Mouse (Mus musculus) forebrain, embryonic 13.5 days (tissue): ENCODE measurements around the gene Plxna2. TPM values are rescaled to one million over a fixed set of nuclear protein-coding genes. Genes with fewer than 3 reads are reported as not detected.
A peak's percentile ranks its signal among the peaks of the same experiment; 100 is the strongest.

ENCODE experiments used
- ATAC-seq: fragments of 200-750 bp; cut with Nextera tagmentation; 2 replicates; pipeline ENCODE4 v1.8.0; 2017
- H3K27ac ChIP-seq: fragments of 300-500 bp; sonication (generic); 2 replicates; pipeline ENCODE4 v1.5.1; 2015; ENCODE audit warnings: inconsistent platforms, mild to moderate bottlenecking, moderate library complexity
- H3K27me3 ChIP-seq: fragments of 300-500 bp; sonication (generic); 2 replicates; pipeline ENCODE4 v1.6.1; 2015; ENCODE audit warnings: mild to moderate bottlenecking, inconsistent platforms
- H3K36me3 ChIP-seq: fragments of 300-500 bp; sonication (generic); 2 replicates; pipeline ENCODE4 v1.6.1; 2015; ENCODE audit warnings: mild to moderate bottlenecking, inconsistent platforms; ENCODE audit not compliant: poor library complexity, severe bottlenecking
- H3K4me1 ChIP-seq: fragments of 300-500 bp; sonication (generic); 2 replicates; pipeline ENCODE4 v1.6.1; 2015; ENCODE audit warnings: inconsistent platforms
- H3K4me2 ChIP-seq: fragments of 300-500 bp; sonication (generic); 2 replicates; pipeline ENCODE4 v1.6.1; 2015; ENCODE audit warnings: inconsistent platforms, mild to moderate bottlenecking, moderate library complexity
- H3K4me3 ChIP-seq: fragments of 300-500 bp; sonication (generic); 2 replicates; pipeline ENCODE4 v1.5.1; 2015; ENCODE audit warnings: mild to moderate bottlenecking, inconsistent platforms
- H3K9ac ChIP-seq: fragments of 300-500 bp; sonication (generic); 2 replicates; pipeline ENCODE4 v1.6.1; 2015; ENCODE audit warnings: mild to moderate bottlenecking, inconsistent platforms
- H3K9me3 ChIP-seq: fragments of 300-500 bp; sonication (generic); replicated peaks from 2 replicates; pipeline ENCODE4 v1.6.1; 2016; ENCODE audit warnings: inconsistent platforms
- WGBS: fragments of 180-500 bp; shearing (Covaris S2); methylation state at CpG from one replicate; pipeline ENCODE4 v1.1.7; 2015; 5-methylcytosine and 5-hydroxymethylcytosine counted together
- polyA plus RNA-seq: library from polyadenylated mRNA; unstranded; fragments of >200 nt; fragmentation: Nextera tagmentation; extraction: Ambion mirVana; gene quantifications from 2 replicates; pipeline ENCODE4 v1.2.1, GENCODE M21; 2015

Gene Plxna2
- polyA plus RNA-seq, 1 experiment from 2014 or later, result 55.8 TPM

DNA sequence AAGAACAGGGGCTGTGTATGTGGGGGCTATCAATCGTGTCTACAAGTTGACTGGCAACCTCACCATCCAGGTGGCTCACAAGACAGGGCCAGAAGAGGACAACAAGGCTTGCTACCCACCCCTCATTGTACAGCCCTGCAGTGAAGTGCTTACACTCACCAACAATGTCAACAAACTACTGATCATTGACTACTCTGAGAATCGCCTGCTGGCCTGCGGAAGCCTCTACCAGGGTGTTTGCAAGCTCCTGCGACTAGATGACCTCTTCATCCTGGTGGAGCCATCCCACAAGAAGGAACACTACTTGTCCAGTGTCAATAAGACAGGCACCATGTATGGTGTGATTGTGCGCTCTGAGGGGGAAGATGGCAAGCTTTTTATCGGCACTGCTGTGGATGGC is 25.9 kb downstream of the Plxna2 start:
- WGBS, result 93% methylated on average over 6 of the region's 6 CpGs
- ATAC-seq, result no peak
- Histone ChIP-seq H3K9me3 (no peaks in the 10 kb centered on the region), H3K4me3 (no peak overlapping the region), H3K9ac (no peak overlapping the region), H3K4me1 (peaks cover 50% of the 10 kb centered on the region), H3K27ac (no peak overlapping the region), H3K27me3 (no peaks in the 10 kb centered on the region), H3K4me2 (no peak overlapping the region), H3K36me3 (peaks cover 44% of the 10 kb centered on the region)

DNA sequence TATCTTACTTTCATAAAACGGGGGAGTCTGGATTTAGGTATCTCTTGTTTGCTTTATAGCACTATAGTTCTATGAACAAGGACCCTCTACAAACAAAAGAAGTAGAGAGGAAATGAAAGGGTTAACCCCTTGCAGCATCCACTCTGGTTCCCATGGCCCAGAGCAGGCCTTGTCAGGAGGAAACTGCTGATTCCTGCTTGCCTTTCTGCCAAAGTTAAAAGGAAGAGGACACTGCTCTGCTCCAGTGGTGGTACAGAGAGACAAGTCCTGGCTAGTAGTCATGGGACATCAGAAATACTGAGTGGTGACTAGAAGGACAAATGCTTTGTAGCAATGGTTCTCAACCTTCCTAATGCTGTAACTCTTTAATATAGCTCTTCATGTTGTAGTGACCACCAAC is 27.9 kb downstream of the Plxna2 start:
- Histone ChIP-seq H3K27me3 (no peaks in the 10 kb centered on the region), H3K9me3 (no peaks in the 10 kb centered on the region), H3K4me3 (no peak overlapping the region), H3K27ac (no peak overlapping the region), H3K9ac (no peak overlapping the region), H3K4me1 (peaks cover 42% of the 10 kb centered on the region), H3K4me2 (peak overlapping the region; percentile 33; the same call in 1 of the 2 replicates), H3K36me3 (peaks cover 64% of the 10 kb centered on the region)
- ATAC-seq, result no peak
- WGBS, result 80% methylated on average over 1 of the region's 1 CpGs

DNA sequence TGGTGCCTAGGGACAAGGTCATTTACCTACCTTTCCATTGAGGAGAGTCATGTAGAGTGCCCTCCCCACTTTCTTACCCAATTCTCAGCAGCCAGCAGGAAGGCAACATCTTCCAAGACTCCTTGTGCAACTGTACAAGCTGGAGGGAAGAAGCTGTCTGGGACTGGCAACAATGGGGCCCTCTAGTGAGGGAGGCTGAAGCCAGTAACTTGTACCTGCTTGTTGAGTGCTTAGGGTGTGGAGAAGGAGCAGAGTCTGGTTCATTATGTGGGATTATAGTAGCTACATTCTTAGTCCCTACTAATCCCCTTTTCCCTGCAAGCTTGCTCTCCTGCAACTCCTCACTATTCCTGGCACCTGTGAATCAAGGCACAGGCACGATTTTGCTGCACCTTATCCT is 32.1 kb downstream of the Plxna2 start:
- 39% methylated on average over 1 of the region's 1 CpGs for WGBS
- H3K27me3 ChIP-seq, result no peaks in the 10 kb centered on the region
- no peak overlapping the region for H3K27ac ChIP-seq
- H3K4me1 ChIP-seq, result peaks cover 26% of the 10 kb centered on the region
- H3K4me3 ChIP-seq, result no peak overlapping the region
- no peaks in the 10 kb centered on the region for H3K9me3 ChIP-seq
- no peak overlapping the region for H3K9ac ChIP-seq
- no peak for ATAC-seq
- peaks cover 69% of the 10 kb centered on the region for H3K36me3 ChIP-seq
- no peak overlapping the region for H3K4me2 ChIP-seq

DNA sequence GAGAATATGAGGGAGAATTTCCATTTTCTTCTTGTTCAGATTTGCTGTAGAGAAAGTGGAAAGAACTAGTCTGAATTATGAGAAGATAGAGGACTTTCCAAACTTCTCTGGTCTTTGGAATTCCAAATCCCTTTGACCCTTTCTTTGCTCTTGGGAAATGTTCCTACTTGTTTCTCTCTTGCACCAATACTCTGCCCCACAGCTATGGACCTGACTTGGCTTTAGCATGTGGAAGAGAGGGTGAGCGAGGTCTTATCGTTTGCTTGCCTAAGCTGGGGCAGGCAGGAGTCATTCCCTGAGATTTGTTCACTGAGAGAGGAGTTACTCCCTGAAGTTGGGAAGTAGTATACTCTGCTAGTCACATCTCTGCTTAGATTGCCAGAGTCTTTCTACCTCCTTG is 32.5 kb downstream of the Plxna2 start:
- no peaks in the 10 kb centered on the region for H3K27me3 ChIP-seq
- H3K27ac ChIP-seq, result no peak overlapping the region
- ATAC-seq, result no peak
- H3K9me3 ChIP-seq, result no peaks in the 10 kb centered on the region
- no peak overlapping the region for H3K4me3 ChIP-seq
- peaks cover 65% of the 10 kb centered on the region for H3K36me3 ChIP-seq
- H3K9ac ChIP-seq, result no peak overlapping the region
- peaks cover 25% of the 10 kb centered on the region for H3K4me1 ChIP-seq
- WGBS, result 96% methylated on average over 2 of the region's 2 CpGs
- no peak overlapping the region for H3K4me2 ChIP-seq

DNA sequence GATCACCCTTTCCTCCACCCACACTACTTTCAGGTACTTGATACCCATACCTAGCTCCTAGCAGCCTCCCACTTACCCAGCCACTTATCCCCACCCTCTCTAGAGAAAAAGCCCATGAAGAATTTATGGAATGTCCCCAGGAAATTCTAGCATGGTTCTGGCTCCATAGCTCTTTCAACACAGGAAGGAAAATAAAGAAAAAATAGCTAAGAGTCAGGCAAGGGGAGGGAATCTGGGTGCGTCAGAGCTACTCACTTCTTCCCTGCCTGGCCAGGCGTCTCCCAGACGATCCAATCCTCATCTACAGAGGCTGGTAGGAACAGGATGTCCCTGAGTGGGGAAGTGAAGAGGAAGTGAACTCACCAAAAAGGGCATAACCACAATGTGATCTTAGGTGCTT is 34.0 kb downstream of the Plxna2 start:
- 93% methylated on average over 3 of the region's 3 CpGs for WGBS
- H3K27ac ChIP-seq, result no peak overlapping the region

DNA sequence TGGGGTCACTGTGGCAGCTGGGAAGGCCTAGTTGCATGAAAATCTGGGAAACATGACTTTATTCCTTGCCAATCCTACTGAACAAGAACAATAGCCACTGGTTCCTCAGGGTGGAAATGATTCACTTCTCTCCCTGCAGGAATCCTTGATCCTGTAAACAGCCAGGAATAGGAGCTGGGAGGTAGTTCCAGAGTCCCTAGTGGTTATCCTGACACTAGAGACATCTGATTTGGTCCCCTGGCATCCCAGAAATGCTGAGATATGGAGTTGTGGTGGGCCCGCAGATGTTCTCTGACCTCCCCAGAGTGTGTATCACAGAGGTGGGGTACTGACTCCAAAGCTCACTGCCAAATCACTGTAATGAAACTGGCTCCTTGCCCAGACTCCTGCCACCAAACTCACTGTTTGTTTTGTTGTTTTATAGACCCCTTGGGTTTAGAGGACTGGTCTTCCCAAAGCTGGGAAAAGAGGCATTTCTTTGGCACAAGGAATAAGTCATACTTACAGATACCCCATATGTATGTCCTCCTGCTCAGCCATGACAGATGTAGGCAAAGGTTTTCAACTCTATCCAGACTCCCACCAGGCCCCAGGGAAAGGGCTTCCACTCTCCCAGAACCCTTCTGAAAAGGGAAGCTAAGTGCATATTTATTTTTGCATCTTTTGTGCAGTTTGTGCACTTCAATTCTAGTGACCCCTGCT is 40.6 kb downstream of the Plxna2 start:
- 50% methylated on average over 1 of the region's 1 CpGs for WGBS
- H3K27ac ChIP-seq, result peak overlapping the region; percentile 25
- H3K27me3 ChIP-seq, result no peaks in the 10 kb centered on the region

More for the DNA sequence above, 34.0 kb downstream of the Plxna2 start:
- no peak overlapping the region for H3K4me3 ChIP-seq
- H3K36me3 ChIP-seq, result peaks cover 66% of the 10 kb centered on the region
- H3K9me3 ChIP-seq, result no peaks in the 10 kb centered on the region
- peaks cover 12% of the 10 kb centered on the region; the same call in 1 of the 2 replicates for H3K4me1 ChIP-seq
- ATAC-seq, result no peak
- no peak overlapping the region for H3K9ac ChIP-seq
- no peak overlapping the region for H3K4me2 ChIP-seq
- H3K27me3 ChIP-seq, result no peaks in the 10 kb centered on the region

DNA sequence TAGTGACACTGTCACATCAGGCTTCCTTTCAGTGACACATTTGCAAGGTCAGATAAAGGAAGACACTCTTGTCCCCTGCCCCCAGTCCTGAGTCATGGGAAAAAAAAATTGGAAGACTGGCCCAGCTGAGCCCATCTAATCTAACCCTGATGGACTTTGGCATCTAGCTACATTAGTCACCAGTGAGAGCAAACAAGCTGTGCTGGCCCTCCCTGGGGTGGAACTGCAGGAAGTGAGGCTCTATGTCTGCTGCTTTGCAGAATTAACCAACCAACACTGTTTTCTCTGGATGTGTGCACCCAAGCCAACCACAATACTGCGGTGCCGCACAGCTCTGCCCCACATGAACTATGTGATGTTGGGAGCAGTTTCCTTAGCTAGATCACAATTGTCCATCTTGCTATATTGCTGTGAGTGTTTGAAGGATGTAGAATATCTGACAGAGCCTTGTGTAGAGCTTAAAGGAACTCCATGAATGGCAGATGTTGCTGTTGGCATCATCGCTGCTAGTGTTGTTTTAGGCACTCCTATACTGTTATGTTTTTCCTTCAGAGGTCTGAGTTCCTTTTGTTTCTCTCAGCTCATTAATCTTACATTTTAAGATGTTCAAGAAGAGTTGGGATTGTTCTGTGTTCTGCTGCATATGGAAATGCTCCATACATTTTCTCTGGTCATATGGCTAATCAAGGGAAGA is 42.6 kb downstream of the Plxna2 start:
- H3K9me3 ChIP-seq, result no peaks in the 10 kb centered on the region

More for the DNA sequence above, 40.6 kb downstream of the Plxna2 start:
- Histone ChIP-seq H3K4me1 (peaks cover 33% of the 10 kb centered on the region), H3K4me2 (no peak overlapping the region), H3K4me3 (no peak overlapping the region), H3K36me3 (peaks cover 35% of the 10 kb centered on the region), H3K9ac (no peak overlapping the region), H3K9me3 (no peaks in the 10 kb centered on the region)
- ATAC-seq, result 0 out of 2 replicates have a peak, but pooled peaks have one; percentile 38

DNA sequence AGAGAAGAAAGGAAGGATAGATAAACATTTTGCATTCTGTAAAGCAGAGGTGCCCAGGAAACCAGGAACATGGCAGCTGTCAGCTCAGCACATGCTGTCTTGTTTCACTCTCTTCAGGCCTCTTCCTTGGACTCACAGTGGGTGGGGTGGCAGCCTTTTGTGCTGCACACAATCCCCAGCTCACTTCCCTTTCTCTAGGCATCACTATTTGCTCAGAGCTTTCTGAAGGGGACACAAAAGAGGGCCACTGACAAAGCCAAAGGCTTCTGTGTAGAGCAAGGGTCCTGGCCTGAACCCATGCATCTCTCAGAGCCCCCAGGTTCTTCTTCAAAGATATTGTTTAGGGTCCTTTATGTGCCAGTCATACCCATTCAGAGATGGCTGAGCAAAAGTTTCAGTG is 45.0 kb downstream of the Plxna2 start:
- H3K9ac ChIP-seq, result no peak overlapping the region
- no peak overlapping the region for H3K4me2 ChIP-seq
- H3K36me3 ChIP-seq, result peaks cover 47% of the 10 kb centered on the region
- peaks cover 30% of the 10 kb centered on the region for H3K4me1 ChIP-seq
- H3K9me3 ChIP-seq, result no peaks in the 10 kb centered on the region
- no peak overlapping the region for H3K4me3 ChIP-seq
- H3K27me3 ChIP-seq, result no peaks in the 10 kb centered on the region
- peak; percentile 36; the same call in 1 of the 2 replicates for ATAC-seq
- H3K27ac ChIP-seq, result peak overlapping the region; percentile 1; the same call in 1 of the 2 replicates

More for the DNA sequence above, 42.6 kb downstream of the Plxna2 start:
- Histone ChIP-seq H3K9ac (no peak overlapping the region), H3K4me2 (no peak overlapping the region), H3K27me3 (no peaks in the 10 kb centered on the region), H3K27ac (no peak overlapping the region), H3K36me3 (peaks cover 36% of the 10 kb centered on the region), H3K4me3 (no peak overlapping the region), H3K4me1 (peaks cover 34% of the 10 kb centered on the region)
- no peak for ATAC-seq
- WGBS, result 91% methylated on average over 3 of the region's 3 CpGs

DNA sequence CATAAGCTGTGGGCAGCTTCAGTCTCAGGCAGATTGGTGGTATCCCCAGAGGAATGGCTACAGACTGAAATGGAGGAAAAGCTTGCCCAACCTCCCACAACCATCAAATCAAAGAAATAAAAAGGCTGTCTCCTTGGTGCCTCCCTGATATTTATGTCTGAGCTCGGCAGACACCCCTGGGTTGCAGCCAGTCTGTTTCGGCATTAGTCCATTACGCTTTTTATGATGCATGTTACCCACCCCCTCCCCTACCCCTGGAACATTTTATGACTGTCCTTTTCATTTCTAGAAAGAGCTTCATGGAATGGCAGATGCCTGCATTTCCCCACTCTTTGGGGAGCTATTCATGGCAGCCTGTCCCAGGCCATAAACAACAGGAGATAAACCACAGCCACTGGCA is 47.7 kb downstream of the Plxna2 start:
- 87% methylated on average over 3 of the region's 3 CpGs for WGBS
- ATAC-seq, result no peak
- Histone ChIP-seq H3K4me1 (peaks cover 20% of the 10 kb centered on the region), H3K9me3 (no peaks in the 10 kb centered on the region), H3K36me3 (peaks cover 33% of the 10 kb centered on the region), H3K27me3 (no peaks in the 10 kb centered on the region), H3K9ac (no peak overlapping the region), H3K27ac (no peak overlapping the region), H3K4me2 (no peak overlapping the region), H3K4me3 (no peak overlapping the region)

DNA sequence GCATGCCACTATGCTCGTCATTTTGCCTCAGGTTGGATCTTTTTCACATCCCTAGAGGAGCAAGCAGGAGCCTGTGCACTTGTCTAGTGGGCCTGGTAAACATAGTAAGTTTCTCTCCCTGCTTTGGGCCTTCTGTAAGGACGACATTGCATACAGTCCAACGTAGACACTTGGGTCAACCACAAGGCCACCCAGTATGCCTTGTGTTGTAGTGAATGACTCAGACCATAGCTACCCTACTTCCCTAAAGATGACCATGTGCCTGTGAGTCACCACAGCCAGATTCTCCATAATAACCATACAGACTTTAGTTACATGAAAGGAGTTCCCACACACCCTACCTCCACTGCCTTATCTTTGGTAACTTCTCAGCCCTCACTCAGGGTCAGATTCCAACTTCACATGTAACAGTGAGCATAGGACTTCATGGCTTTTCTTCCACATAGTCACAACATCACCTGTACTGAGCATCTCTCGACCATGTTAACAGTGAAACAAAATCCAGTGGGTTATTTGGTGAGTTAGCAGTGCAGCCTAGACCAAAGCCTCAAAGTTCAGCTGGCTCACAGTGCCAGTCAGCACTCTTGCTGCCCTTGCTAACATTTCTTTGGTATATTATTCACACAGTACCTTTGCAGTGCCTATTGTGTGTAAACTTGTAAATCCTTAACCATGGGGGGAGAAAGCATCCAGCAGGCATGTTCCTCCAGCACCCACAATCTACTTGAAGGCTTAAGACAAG is 53.9 kb downstream of the Plxna2 start:
- Histone ChIP-seq H3K27me3 (no peaks in the 10 kb centered on the region), H3K4me3 (no peak overlapping the region), H3K4me1 (peaks cover 4% of the 10 kb centered on the region), H3K9me3 (no peaks in the 10 kb centered on the region), H3K4me2 (no peak overlapping the region), H3K27ac (no peak overlapping the region), H3K9ac (no peak overlapping the region), H3K36me3 (peaks cover 34% of the 10 kb centered on the region)
- WGBS, result 87% methylated on average over 4 of the region's 4 CpGs
- no peak for ATAC-seq

DNA sequence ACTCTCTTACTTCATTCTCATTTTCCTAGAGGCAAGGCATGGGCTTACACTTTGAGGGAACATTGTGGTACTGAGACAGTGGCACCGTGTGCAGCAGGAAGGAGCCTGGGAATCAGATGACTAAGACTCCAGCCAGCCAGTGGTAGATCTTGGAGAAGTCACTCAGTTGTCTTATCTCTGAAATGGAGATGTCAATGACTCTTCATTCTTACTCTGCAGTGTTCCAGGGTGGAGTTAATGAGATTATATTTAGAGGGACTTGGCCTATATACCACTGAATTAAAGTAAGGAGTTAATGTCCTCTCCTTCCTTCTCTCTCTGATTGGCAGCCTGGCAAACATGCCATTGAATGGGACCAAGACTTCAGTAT is 54.5 kb downstream of the Plxna2 start:
- Histone ChIP-seq H3K9ac (no peak overlapping the region), H3K27me3 (no peaks in the 10 kb centered on the region), H3K4me3 (no peak overlapping the region), H3K4me1 (peaks cover 4% of the 10 kb centered on the region), H3K36me3 (peaks cover 28% of the 10 kb centered on the region), H3K4me2 (no peak overlapping the region), H3K27ac (no peak overlapping the region), H3K9me3 (no peaks in the 10 kb centered on the region)
- ATAC-seq, result no peak
- 81% methylated on average over 1 of the region's 1 CpGs for WGBS

DNA sequence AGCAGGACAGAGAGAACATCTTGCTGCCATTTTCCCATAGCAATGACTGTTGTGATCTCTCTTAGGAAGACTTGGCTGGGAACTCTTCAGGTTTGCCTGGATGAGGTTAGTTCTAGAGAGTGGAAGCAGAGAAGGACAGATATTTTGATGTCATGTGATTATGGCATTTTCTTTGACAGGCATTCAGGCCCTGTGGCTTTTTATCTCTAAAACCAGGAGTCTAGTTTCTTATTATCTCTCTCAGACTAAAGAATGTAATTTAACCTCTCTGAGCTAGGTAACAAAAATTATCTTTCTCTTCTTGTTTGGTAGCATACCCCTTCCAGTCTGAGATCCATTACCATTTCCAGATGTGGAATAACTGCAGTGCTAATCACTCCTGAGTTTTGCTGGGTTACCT is 55.2 kb downstream of the Plxna2 start:
- no peak for ATAC-seq
- H3K9me3 ChIP-seq, result no peaks in the 10 kb centered on the region
- no peak overlapping the region for H3K9ac ChIP-seq
- H3K4me3 ChIP-seq, result no peak overlapping the region
- no peak overlapping the region for H3K4me2 ChIP-seq
- H3K27ac ChIP-seq, result no peak overlapping the region
- peaks cover 10% of the 10 kb centered on the region for H3K4me1 ChIP-seq
- H3K27me3 ChIP-seq, result no peaks in the 10 kb centered on the region
- H3K36me3 ChIP-seq, result peaks cover 21% of the 10 kb centered on the region
